Mouse (Mus musculus) spleen, postnatal 36 days (tissue): ENCODE results near the gene Mroh2a.

Experiments
- DNase-seq, 2 experiments: peaks; one replicate each; pipeline ENCODE4 v3.0.0; 2022; ENCODE audit warnings: low spot score in 2 of 2, mixed read lengths in 1 of 2

The Mroh2a gene

DNA sequence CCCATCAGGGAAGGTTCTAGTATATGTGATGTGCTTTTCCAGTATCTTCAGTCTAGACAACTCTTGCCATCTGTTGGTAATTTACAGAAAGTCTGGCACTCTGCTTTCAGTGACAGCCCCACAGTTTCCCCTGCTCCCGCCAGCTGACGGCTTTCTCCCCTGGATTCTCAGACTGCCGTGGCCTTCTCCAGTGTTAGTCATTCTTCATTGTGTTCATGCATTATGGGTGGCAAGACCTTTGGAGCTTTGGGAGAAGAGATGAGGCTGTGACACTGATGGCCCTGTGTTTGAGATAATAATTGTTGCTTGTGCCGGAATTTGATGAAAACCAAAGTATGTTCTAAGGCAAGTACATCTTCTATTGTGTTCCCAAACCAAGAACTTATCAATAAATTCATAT lies 8.2 kb upstream of the Mroh2a start:
- DNase-seq, result peak in 1 of 2 experiments; percentile 6

DNA sequence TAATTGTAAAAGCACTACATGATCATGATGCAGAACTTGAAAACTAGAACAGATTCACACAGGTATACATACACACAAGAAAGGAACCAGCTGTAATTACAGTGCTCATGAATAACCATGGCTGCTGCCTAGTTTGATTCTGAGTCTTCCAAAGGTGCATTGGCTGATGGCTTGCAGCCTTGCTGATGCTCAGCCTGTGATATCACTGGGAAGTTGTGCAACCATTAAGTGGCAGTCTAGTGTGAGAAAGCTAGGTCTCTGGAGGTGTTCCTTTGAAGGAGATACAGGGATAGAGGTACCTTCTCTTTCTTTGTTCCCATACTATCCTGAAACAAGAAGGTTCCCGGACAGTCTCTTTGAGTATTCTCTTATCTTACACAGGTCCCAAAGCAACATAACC lies 7.7 kb upstream of the Mroh2a start:
- DNase-seq, result peak in 1 of 2 experiments; percentile 9

DNA sequence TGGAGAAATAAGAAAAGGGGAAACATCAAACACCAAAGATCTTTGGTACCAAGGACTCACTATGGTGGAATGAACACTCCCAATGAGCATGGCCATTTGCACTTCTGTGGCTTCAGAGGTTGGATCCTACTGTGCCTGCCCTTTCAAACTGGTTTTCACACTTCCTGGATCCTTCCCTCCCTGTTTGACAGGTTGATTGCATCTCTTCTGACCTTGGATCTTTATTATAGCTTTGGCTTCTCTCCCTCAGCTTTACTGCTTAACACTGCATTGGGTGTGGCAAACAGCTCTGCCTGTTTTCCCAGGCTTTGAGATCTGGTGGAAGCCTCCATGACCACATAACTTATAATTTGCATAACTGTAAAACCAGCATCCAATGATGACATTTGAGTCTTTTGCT lies 6.5 kb upstream of the Mroh2a start:
- DNase-seq, result peak; percentile 10 to 22

DNA sequence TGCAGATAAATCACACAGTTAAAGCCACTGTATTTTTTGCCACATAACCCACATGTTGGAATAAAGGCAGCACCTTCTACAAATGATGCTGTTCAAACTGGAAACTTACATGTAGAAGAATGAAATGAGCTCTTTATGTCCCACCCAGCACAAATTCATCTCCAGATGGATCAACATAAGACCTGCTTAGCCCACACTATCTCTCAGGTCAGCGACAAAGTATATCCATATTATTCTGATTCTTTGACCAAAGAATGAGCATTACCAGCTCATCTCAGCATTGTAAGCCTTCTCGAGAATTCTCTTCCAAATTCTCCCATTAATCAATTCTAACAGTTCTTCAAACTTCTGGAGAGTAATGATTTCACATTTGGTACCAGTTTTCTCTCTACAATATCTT lies 4.6 kb upstream of the Mroh2a start:
- no peak for DNase-seq

DNA sequence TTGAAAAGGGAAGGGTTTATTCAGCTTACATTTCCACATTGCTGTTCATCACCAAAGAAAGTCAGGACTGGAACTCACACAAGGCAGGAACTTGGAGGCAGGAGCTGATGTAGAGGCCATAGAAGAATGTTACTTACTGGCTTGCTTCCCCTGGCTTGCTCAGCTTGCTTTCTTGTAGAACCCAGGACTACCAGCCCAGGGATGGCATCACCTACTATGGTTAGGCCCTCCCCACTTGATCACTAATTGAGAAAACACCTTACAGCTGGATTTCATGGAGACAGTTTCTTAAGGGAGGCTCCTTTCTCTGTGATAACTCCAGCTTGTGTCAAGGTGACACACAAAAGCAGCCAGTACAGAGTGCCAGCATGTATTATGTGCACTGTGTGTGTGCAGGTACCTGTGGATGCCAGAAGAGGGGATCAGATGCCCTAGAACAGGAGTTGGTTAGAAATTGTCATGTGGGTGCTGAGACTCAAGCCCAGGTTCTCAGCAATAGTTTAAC lies 3.7 kb upstream of the Mroh2a start:
- DNase-seq, result peak; percentile 4 to 6

DNA sequence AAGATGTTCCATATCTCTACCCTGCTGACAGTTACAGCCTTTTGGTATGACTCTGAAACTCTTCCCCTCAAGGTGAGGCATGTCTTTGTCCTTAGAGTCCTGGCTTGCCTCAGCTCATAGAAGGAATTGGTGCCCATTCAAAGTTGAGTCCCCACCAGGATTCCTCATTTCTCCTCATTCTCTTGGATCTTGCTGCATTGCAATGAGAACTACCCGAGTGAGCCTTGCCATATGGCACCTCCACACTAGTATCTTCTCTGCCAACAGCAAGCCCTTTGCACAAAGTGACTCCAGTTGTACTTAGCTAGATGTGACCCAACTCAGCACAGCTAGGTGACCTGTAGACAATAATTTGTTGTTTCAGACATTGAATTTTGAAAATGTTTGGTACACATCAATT lies 3.2 kb upstream of the Mroh2a start:
- peak; percentile 7 to 11 for DNase-seq

DNA sequence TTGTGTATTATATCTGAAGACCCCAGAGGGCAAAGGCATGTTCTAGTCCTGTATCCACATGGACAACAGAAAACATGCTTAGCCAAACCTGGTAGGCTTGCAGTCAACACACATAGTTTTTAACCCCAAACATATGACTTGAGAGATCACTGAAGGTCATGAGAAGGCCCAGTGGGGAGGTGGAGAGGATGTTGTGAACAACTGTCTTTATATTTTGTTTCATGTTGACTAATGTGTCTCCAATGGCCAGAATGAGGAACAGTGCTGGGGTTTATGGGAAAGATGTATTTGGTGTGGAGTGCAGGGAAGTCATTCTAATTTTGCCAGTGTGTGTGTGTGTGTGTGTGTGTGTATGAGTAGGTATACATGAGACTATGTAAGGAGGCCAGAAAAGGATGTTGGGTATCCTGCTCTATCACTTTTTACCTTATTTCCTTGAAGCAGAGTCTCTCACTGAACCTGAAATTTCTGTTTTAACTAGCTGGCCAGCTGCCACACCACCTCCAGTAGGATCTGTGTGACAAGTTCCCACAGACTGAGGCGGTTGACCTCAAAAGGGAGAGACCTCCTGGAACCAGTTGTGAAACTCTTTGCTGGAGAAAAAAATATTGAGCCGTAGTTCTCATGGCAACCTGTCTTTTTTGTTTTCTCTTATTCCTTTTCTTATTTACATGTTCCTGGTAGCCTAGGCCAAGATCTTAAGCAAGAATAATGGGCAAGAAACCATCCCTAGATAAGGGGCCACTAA lies 2.6 kb upstream of the Mroh2a start:
- peak; percentile 28 to 47 for DNase-seq

DNA sequence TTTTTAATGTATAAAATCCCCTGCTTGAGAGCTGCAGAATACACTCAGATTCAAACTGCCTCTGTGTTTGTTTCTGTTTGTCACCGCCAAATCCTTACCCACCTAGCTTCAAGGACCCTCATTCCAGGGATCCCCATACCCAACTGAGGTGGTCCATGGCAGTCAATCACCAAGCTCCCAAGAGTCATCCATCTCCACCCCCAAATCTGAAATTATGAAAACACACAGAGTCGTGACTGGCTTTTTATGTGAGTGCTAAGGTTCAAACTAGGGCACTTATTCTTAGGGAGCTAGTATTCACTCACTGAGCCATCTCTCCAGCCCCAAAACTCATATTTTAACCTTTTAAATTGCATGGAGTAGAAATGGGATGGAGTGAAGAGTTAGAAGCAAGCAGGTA lies 1.5 kb upstream of the Mroh2a start:
- peak; percentile 0 to 1 for DNase-seq

DNA sequence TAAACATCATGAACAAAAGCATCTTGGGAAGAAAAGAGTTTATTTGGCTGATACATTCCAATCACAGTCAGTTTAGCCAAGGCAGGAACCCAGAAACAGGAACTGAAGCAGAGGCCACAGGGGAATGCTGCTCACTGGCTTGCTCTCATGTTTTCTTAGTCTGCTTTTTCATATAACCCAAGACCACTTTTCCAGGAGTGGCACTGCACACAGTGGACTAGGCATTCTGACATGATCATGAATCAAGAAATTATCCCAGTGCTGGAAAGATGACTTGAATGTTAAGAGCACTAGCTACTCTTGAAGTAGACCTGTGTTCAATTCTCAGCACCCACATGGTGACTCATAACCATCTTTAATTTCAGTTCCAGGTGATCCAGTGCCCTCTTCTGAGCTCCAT lies 1.0 kb upstream of the Mroh2a start:
- peak; percentile 1 for DNase-seq

DNA sequence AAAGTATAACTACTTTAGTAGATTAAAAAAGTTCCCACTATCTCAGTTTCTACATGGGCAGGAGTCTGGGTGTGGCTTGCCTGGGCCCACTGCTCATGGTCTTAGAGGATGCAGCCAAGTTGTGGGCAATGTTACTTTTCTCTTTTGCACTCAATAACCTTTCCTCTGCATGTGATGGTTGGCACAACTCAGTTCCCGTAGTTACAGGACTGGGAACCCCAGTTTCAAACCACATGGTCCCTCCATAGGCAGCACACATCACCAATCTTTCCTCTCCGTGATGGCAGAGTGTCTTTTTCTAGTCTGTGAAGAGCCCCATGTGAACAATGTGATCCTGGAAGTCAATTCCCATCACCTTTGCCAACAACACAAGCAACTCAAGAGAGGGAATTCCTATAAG lies 696 bp downstream of the Mroh2a start:
- DNase-seq, result no peak

DNA sequence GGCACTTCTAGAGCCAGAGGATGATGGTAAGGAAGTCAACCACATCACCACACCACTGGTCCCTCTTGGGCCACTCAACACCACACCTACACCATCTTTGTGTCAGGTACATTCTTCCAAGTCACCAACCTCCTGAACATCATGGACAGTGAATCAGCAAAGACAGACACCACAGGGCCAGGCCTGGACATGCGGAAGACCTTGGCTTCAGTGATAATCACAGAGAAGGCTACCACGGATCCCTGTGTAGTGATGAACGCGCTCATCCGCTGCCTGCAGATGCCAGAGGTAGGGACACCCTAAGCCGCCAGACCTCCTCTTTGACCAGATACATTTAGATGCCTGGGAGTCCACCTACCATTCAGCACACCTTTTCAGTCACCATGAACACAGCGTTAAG lies 1.3 kb downstream of the Mroh2a start:
- DNase-seq, result no peak

DNA sequence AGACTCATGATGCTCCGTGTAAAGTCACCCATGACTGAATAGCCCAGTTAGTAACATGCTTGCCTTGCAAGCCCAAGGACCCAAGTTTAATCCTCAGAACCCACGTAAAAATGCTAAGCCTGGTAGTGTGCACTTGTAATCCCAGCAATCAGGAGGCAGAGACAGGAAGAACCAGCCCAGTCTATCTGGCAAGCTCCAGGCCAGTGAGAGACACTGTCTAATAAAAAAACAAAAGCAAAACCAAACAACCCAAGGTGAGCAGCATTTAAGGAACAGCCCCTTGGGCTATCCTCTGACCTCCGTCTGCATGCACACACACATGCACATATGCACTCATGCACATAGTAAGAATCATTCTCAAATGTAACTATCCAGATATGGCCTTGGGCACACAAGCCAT lies 2.8 kb downstream of the Mroh2a start:
- DNase-seq, result no peak

DNA sequence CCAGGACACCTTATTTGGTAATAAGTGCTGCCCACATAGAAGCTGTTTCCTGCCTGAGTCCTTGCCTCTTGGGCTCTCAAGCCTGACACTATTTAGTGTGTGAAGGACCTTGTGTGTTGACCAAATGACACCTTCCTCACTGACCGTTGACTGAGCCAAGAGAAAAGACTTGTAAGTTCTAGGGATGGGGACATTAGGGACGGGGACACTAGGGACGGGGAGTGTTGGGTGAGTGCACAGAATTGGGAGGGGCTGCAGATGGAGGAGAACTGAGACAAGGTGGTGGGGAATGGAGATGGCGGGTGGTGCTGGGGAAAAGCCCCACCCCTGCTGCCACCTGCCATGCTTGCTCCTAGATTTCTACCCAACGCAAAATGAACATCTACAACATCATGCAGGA lies 3.2 kb downstream of the Mroh2a start:
- DNase-seq, result no peak

DNA sequence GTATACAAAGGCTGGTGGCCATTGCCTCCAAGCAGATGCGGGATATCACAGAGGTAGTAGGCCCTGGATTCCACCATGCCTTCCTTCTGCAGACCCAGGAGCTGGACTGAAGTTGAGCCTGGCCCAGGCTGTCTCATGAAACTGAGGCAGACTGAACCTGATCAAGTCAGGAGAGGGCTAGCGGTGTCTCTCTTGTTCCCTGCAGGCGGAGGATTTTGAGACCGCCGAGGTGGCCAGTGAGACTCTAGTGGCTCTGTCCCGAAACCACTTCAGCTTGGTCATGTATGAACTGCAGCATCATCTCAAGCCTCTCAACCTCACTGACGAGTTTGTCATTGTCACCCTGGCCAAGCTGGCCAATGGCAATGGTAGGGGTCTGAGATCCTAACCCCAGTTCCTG lies 3.6 kb downstream of the Mroh2a start:
- DNase-seq, result no peak

DNA sequence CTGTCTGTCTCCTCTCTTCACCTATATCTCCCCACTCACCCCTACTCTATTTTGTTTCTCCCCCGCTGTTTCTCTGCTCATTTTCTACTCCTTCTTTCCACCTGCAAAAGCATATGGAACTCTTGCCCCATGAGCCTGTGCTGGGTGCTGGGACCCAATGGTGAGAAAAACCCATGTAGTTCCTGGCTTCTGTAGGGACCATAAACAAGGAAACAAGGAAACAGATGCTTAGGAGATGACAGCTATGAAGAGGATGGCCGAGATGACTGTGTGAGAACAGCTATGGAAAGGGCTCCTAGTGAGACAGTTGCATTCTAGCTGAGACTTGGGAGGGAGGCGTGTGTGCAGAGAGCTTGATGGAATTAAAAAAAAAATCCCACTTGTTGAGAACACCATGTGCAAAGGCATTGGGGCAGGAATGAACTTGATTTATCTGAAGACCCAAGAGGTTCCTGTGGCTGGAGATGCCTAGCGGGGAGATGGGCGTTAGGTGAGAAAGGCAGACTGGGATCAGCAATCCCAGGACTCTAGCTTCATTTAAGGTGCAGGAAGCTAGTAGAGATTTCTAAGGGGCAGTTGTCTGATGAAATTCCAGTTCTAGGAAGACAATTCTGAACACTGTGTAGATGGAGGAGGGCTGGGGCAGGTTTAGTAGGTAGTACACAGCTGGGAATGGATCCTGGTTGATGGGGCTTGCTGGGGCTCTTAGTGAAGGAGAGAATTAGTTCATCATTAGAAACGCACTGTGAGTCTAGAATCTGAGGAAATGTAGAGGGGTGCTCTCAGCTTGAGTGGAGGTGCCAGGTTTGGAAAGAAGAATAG lies 4.4 kb downstream of the Mroh2a start:
- DNase-seq, result no peak

DNA sequence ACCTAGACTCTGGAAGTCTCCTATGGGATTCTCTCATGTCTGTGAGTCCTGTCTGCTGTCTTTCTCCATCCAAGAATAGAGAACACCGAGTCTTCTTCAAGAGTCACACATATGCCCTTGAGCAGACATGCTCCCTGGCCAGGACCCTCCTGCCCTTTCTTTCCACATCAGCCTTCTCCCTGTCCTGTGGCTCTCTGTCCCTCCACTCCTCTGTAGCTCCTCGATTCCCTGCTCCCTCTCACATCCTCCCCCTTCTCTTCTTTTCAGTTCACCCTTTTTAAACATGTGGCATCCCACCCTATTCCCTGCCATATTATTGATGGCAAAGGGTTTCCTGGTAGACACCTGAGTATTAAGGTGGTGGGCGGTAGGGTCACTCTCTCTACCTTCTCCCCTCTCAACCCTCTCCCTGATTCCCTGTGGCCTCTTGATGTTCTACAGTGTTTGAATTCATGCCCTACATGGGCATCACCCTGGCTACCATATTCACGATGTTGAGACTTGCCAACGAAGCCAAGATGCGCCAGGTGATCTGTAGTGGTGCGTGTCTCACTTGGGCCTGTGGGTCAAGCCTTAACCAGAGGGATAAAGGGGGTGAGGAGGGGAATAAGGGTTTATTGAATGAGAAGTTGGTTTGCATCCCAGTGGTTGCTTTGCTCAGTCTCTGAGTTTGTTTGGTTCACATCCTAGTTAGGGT lies 5.2 kb downstream of the Mroh2a start:
- no peak for DNase-seq

DNA sequence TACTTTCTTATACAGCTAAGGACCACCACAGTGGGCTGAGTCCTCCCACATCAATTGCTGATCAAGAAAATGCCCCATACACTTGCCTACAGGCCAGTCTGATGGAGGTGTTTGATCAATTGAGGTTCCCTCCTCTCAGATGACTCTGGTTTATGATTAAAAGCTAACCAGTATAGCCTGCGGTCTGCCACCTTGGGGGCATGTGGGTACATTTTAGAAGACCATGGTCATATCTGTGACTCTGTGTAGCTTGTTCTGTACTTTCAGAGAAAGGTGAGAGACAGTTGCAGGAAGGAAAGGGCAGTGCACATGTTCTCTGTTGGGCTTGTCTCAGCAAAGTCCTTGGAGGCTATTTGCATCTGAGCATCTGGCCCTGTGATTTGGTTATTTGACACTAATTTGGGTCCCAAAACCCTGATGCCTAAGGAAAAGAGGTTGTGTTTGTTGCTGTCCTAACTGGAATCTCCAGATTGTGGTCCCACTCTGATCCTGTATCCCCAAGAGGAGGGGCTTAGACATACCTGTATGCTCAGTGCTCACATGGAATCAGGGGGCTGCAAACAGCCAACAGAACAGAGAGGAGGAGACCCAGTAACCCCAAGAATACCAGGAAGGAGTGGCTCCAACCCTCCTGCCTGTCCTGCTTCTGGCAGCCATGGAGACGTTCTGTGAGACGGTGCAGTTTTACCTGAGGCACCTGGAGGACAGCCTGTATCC lies 6.0 kb downstream of the Mroh2a start:
- DNase-seq, result no peak

DNA sequence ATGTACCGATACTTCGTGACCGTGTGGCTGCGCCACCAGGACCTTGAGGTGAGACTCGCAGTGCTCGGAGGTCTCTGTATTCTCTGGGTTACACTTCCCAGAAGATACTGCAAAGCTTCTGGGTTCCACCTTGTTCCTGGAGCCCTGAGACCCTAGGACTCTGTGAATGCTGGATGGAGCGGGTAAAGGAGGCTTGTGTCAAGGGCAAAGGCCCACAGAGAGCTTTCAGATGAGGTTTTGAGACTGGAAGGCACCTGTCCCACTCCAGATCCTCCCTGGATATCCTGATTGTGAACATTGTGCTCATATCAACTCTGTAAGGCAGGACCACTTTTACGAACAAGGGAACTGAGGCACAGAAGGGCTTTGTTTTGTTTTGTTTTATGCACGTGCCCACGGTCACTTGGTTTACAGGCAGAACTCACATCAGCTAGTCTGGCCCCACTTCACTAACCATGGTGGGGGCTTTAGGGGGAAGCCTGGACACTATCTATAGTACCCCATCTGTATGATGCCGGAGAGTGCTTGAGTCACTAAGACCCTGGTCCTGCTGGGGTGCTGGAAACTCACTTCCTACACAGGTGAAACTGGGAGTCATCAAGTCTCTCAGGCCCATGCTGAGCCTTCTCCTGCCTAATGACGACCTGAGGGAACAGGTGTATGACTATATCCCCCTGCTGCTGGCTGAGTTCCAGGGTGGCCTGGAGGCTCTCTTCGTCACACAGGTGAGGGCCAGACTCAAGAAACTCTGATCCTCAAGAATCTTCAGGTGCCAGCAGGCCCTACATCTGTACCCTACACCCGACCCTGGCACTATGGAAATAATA lies 6.8 kb downstream of the Mroh2a start:
- DNase-seq, result no peak

DNA sequence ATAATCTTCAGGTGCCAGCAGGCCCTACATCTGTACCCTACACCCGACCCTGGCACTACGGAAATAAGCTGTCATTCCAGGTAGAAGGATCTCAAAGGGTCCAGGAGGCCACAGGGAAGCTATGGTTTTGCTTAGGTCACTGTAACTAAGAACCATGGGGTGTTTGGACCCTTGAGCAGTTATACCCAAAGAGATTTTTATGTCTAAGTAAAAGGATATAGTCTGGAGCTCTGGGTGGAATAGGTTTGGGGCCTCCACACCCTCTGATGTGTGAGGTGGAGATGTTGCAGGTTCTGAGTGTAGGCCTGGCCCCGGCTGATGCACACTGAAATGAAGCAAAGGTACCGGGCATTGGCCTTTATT lies 7.4 kb downstream of the Mroh2a start:
- DNase-seq, result no peak

DNA sequence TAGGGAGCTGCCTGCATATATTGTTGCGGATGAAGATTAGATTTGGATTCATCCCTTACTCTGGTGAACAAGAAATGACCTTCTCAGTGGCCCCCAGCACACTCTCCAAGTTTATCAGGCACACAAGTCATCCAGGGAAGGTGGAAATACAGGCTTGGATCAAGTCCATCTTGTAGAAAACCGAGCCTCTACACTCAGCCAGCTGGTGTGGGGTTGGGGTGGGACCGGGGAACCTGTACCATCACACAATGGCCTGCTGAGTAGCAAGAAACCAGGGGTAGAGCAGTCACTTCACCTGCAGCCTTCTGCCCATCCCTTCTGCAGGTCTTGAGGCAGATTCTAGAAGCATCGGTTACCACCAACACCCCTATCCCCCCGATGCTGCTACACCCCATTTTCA lies 7.9 kb downstream of the Mroh2a start:
- no peak for DNase-seq
